Mouse (Mus musculus) MEL (cell line): Measurements from ENCODE around the gene Brsk1. TPM values are rescaled to one million over a fixed set of nuclear protein-coding genes. Genes with fewer than 3 reads are reported as not detected.
A peak's percentile ranks its signal among the peaks of the same experiment; 100 is the strongest.

ENCODE experiments used
- DNase-seq: peaks from one replicate; pipeline ENCODE4 v3.0.0; 2011; ENCODE audit warnings: low read depth, low spot score
- H3K27ac ChIP-seq: 2 replicates; pipeline ENCODE4 v1.5.1; 2012; ENCODE audit warnings: low read depth, mild to moderate bottlenecking, control low read depth, low read length, moderate library complexity; ENCODE audit not compliant: control insufficient read depth
- H3K27me3 ChIP-seq, 2 experiments: fragments of 150-350 bp in 1 of 2; sonication (generic) in 1 of 2; 2 replicates each; pipeline ENCODE4 v1.6.1; 2012; ENCODE audit warnings: low read length in 2 of 2, mild to moderate bottlenecking in 2 of 2, improper control_type of control experiment in 1 of 2, moderate library complexity in 1 of 2; ENCODE audit not compliant: insufficient read depth in 2 of 2, control insufficient read depth in 1 of 2
- H3K36me3 ChIP-seq, 2 experiments: 2 replicates each; pipeline ENCODE4 v1.6.1; 2012 to 2014; ENCODE audit warnings: low read length in 2 of 2, improper control_type of control experiment in 1 of 2, inconsistent platforms in 1 of 2, mild to moderate bottlenecking in 1 of 2; ENCODE audit not compliant: insufficient read depth in 2 of 2, control insufficient read depth in 1 of 2
- H3K4me1 ChIP-seq, 2 experiments: fragments of 150-350 bp in 1 of 2; sonication (generic) in 1 of 2; 2 replicates each; pipeline ENCODE4 v1.6.1; 2012; ENCODE audit warnings: low read length in 2 of 2, improper control_type of control experiment in 1 of 2, mild to moderate bottlenecking in 1 of 2; ENCODE audit not compliant: insufficient read depth in 2 of 2, control insufficient read depth in 1 of 2
- H3K4me3 ChIP-seq, 2 experiments: fragments of 150-350 bp in 1 of 2; sonication (generic) in 1 of 2; 2 replicates each; pipeline ENCODE4 v1.5.1; 2012; ENCODE audit warnings: low read depth in 2 of 2, low read length in 2 of 2, mild to moderate bottlenecking in 2 of 2, moderate library complexity in 2 of 2, control low read depth in 1 of 2, improper control_type of control experiment in 1 of 2; ENCODE audit not compliant: control insufficient read depth in 1 of 2, insufficient read depth in 1 of 2
- H3K79me2 ChIP-seq: 2 replicates; pipeline ENCODE4 v1.6.1; 2012; ENCODE audit warnings: mild to moderate bottlenecking, low read length, moderate library complexity; ENCODE audit not compliant: control insufficient read depth, poor library complexity, insufficient read depth
- H3K9ac ChIP-seq: 2 replicates; pipeline ENCODE4 v1.6.1; 2012; ENCODE audit warnings: low read depth, mild to moderate bottlenecking, control low read depth, low read length, moderate library complexity; ENCODE audit not compliant: control insufficient read depth, poor library complexity, severe bottlenecking
- H3K9me3 ChIP-seq: fragments of 150-350 bp; sonication (generic); replicated peaks from 2 replicates; pipeline ENCODE4 v1.6.1; 2012; ENCODE audit warnings: mild to moderate bottlenecking, low read length, improper control_type of control experiment, moderate library complexity; ENCODE audit not compliant: insufficient read depth
- CHD1 ChIP-seq: IDR thresholded peaks from 2 replicates; pipeline ENCODE4 v1.6.1; 2012; ENCODE audit warnings: low read depth, mild to moderate bottlenecking, inconsistent platforms, low read length, improper control_type of control experiment
- CHD2 ChIP-seq: IDR thresholded peaks from 2 replicates; pipeline ENCODE4 v1.6.1; 2011; ENCODE audit warnings: low read length, improper control_type of control experiment
- CTCF ChIP-seq, 3 experiments: IDR thresholded peaks in 2 of 3; conservative IDR thresholded peaks in 1 of 3; 2 replicates each; pipeline ENCODE4 v1.5.1; 2011 to 2012; ENCODE audit warnings: low read length in 3 of 3, low read depth in 2 of 3, mild to moderate bottlenecking in 2 of 3, improper control_type of control experiment in 1 of 3, inconsistent platforms in 1 of 3, mixed read lengths in 1 of 3, moderate library complexity in 1 of 3; ENCODE audit not compliant: control insufficient read depth in 1 of 3, insufficient read depth in 1 of 3, poor library complexity in 1 of 3, severe bottlenecking in 1 of 3
- ELF1 ChIP-seq: IDR thresholded peaks from 2 replicates; pipeline ENCODE4 v1.6.1; 2014; ENCODE audit warnings: low read depth, mild to moderate bottlenecking, inconsistent platforms, low read length, improper control_type of control experiment, moderate library complexity
- ETS1 ChIP-seq: IDR thresholded peaks from 2 replicates; pipeline ENCODE4 v1.6.1; 2012; ENCODE audit warnings: low read depth, mild to moderate bottlenecking, inconsistent platforms, low read length, improper control_type of control experiment, moderate library complexity
- HCFC1 ChIP-seq: IDR thresholded peaks from 2 replicates; pipeline ENCODE4 v1.6.1; 2012; ENCODE audit warnings: low read depth, mild to moderate bottlenecking, inconsistent platforms, low read length, improper control_type of control experiment, moderate library complexity
- KAT2A ChIP-seq: conservative IDR thresholded peaks from 2 replicates; pipeline ENCODE4 v1.6.1; 2012; ENCODE audit warnings: low read depth, low read length, improper control_type of control experiment, inconsistent platforms
- MAFK ChIP-seq: IDR thresholded peaks from 2 replicates; pipeline ENCODE4 v1.6.1; 2011; ENCODE audit warnings: low read depth, mild to moderate bottlenecking, low read length, improper control_type of control experiment, borderline replicate concordance
- MAX ChIP-seq: IDR thresholded peaks from 2 replicates; pipeline ENCODE4 v1.6.1; 2011; ENCODE audit warnings: low read length, improper control_type of control experiment
- MXI1 ChIP-seq: IDR thresholded peaks from 2 replicates; pipeline ENCODE4 v1.6.1; 2011; ENCODE audit warnings: mild to moderate bottlenecking, low read depth, low read length, improper control_type of control experiment
- NELFE ChIP-seq: IDR thresholded peaks from 2 replicates; pipeline ENCODE4 v1.6.1; 2011; ENCODE audit warnings: low read depth, low read length, improper control_type of control experiment
- POLR2A ChIP-seq, 2 experiments: IDR thresholded peaks; 2 replicates each; pipeline ENCODE4 v1.6.1; 2011 to 2012; ENCODE audit warnings: low read length in 2 of 2, mild to moderate bottlenecking in 2 of 2, control low read depth in 1 of 2, improper control_type of control experiment in 1 of 2, low read depth in 1 of 2, moderate library complexity in 1 of 2; ENCODE audit not compliant: control insufficient read depth in 1 of 2, insufficient read depth in 1 of 2, poor library complexity in 1 of 2
- POLR2AphosphoS2 ChIP-seq: IDR thresholded peaks from 2 replicates; pipeline ENCODE4 v1.6.1; 2011; ENCODE audit warnings: low read length, improper control_type of control experiment
- SIN3A ChIP-seq: IDR thresholded peaks from 2 replicates; pipeline ENCODE4 v1.6.1; 2012; ENCODE audit warnings: low read length, improper control_type of control experiment, inconsistent platforms
- SMC3 ChIP-seq: IDR thresholded peaks from 2 replicates; pipeline ENCODE4 v1.6.1; 2011; ENCODE audit warnings: low read depth, low read length, improper control_type of control experiment
- TAL1 ChIP-seq: IDR thresholded peaks from 2 replicates; pipeline ENCODE4 v1.6.1; 2012; ENCODE audit warnings: mild to moderate bottlenecking, inconsistent platforms, low read length, moderate library complexity, mixed read lengths
- UBTF ChIP-seq: IDR thresholded peaks from 2 replicates; pipeline ENCODE4 v1.6.1; 2012; ENCODE audit warnings: low read depth, mild to moderate bottlenecking, inconsistent platforms, low read length, improper control_type of control experiment, moderate library complexity, borderline replicate concordance; ENCODE audit not compliant: insufficient read depth
- USF2 ChIP-seq, 2 experiments: IDR thresholded peaks; 2 replicates each; pipeline ENCODE4 v1.6.1; 2011 to 2012; ENCODE audit warnings: improper control_type of control experiment in 2 of 2, low read length in 2 of 2, borderline replicate concordance in 1 of 2, inconsistent platforms in 1 of 2, low read depth in 1 of 2, mild to moderate bottlenecking in 1 of 2; ENCODE audit not compliant: insufficient read depth in 1 of 2
- ZC3H11A ChIP-seq: IDR thresholded peaks from 2 replicates; pipeline ENCODE4 v1.6.1; 2012; ENCODE audit warnings: low read depth, mild to moderate bottlenecking, inconsistent platforms, low read length, improper control_type of control experiment
- ZKSCAN1 ChIP-seq: IDR thresholded peaks from 2 replicates; pipeline ENCODE4 v1.6.1; 2012; ENCODE audit warnings: low read depth, mild to moderate bottlenecking, inconsistent platforms, low read length, improper control_type of control experiment, moderate library complexity
- ZNF384 ChIP-seq: IDR thresholded peaks from 2 replicates; pipeline ENCODE4 v1.6.1; 2012; ENCODE audit warnings: low read depth, mild to moderate bottlenecking, inconsistent platforms, low read length, improper control_type of control experiment
- polyA plus RNA-seq, 2 experiments: library from polyadenylated mRNA; stranded (reverse) in 1 of 2; unstranded in 1 of 2; fragments of >175 nt in 1 of 2; fragments of >200 nt in 1 of 2; gene quantifications; 2 replicates each; pipeline versions ENCODE4 v1.2.1 to v1.2.4; 2012; ENCODE audit warnings: low replicate concordance in 2 of 2, low read depth in 1 of 2; ENCODE audit not compliant: insufficient read length in 2 of 2, insufficient read depth in 1 of 2, missing spikeins in 1 of 2
- total RNA-seq: library from RNA; depleted of rRNA; stranded (reverse); fragments of 300-350 nt; gene quantifications from 2 replicates; pipeline ENCODE4 v1.2.3, GENCODE M21; 2012

Gene Brsk1
- total and polyA plus RNA-seq, 3 experiments: 0.06 TPM; not detected in 2

- peak; percentile 78 for TF ChIP-seq MAX
- no peak for TF ChIP-seq CHD2
- peak; percentile 41; the same call in 1 of the 2 replicates for TF ChIP-seq MXI1
- TF ChIP-seq HCFC1: peak; percentile 20; the same call in 1 of the 2 replicates
- peak; percentile 84; the same call in 1 of the 2 replicates for TF ChIP-seq POLR2AphosphoS2
- TF ChIP-seq ZC3H11A: no peak
- peak; percentile 82 for TF ChIP-seq SIN3A
- TF ChIP-seq NELFE: peak; percentile 74
- TF ChIP-seq SMC3: no peak
- no peak for TF ChIP-seq UBTF
- TF ChIP-seq KAT2A: no peak; the same call in 1 of the 2 replicates
- no peak for TF ChIP-seq ZNF384
These were observed 62.6 kb downstream of the Brsk1 start, which contains the start of gene Cox6b2 (continued) for GRCm38 (mm10) chr7:4752821-4753570.

- H3K9me3 ChIP-seq: no peaks in the 10 kb centered on the region
- peaks cover 0 to 2% of the 10 kb centered on the region in 2 experiments; a peak in 3 of 4 replicates for H3K27me3 ChIP-seq
- no peaks in the 10 kb centered on the region for H3K4me1 ChIP-seq
- H3K36me3 ChIP-seq: no peaks in the 10 kb centered on the region
- H3K79me2 ChIP-seq: no peaks in the 10 kb centered on the region
- DNase-seq: no peak
- no peak overlapping the region for H3K4me3 ChIP-seq
- no peak for TF ChIP-seq TAL1
- TF ChIP-seq ETS1: no peak
- TF ChIP-seq ELF1: no peak
- TF ChIP-seq MXI1: no peak
- TF ChIP-seq POLR2A (IDR thresholded peaks at IDR 0.05; ENCODE audit: control insufficient read depth in 1 of 2, insufficient read depth in 1 of 2, low read depth in 1 of 2, low read length in 2 of 2, poor library complexity in 1 of 2): no peak
- TF ChIP-seq USF2 (IDR thresholded peaks at IDR 0.05; ENCODE audit: borderline replicate concordance in 1 of 2, insufficient read depth in 1 of 2, low read depth in 1 of 2, low read length in 2 of 2): no peak
- no peak for TF ChIP-seq ZKSCAN1
- TF ChIP-seq POLR2AphosphoS2: no peak
- no peak for TF ChIP-seq MAFK
- TF ChIP-seq CHD1: no peak
- no peak for TF ChIP-seq CTCF (IDR thresholded peaks at IDR 0.05 in 2 of 3, conservative IDR thresholded peaks at IDR 0.05 in 1 of 3; ENCODE audit: control insufficient read depth in 1 of 3, insufficient read depth in 1 of 3, low read depth in 2 of 3, low read length in 3 of 3, poor library complexity in 1 of 3, severe bottlenecking in 1 of 3)
- no peak for TF ChIP-seq ZC3H11A
- no peak for TF ChIP-seq SMC3
- TF ChIP-seq, all 39 proteins: peak for 0
- Histone ChIP-seq H3K27ac (no peak overlapping the region), H3K9ac (no peak overlapping the region)
These were observed 69.3 kb downstream of the Brsk1 start for GRCm38 (mm10) chr7:4759670-4760069.
